Mouse (Mus musculus): ENCODE data around the gene Gm13272. TPM values are rescaled to one million over a fixed set of nuclear protein-coding genes. Genes with fewer than 3 reads are reported as not detected.

Gm13272 gene
- polyA plus RNA-seq, 1 experiment from 2014 or later = not detected

Other genes starting within 250 kb of the Gm13272 start
- gene Ifna15, start 221.6 kb upstream of the Gm13272 start, polyA plus RNA-seq (2014; fragmentation: Nextera tagmentation; extraction: Ambion mirVana) = not detected in 2 replicates
- gene Ifna14, start 208.1 kb upstream of the Gm13272 start, polyA plus RNA-seq (2014; fragmentation: Nextera tagmentation; extraction: Ambion mirVana) = not detected in 2 replicates
- gene Ifna9, start 187.5 kb upstream of the Gm13272 start, polyA plus RNA-seq (2014; fragmentation: Nextera tagmentation; extraction: Ambion mirVana) = not detected in 2 replicates
- not detected in 2 replicates for gene Ifna12, start 176.5 kb upstream of the Gm13272 start, polyA plus RNA-seq (2014; fragmentation: Nextera tagmentation; extraction: Ambion mirVana)
- gene C87499, start 145.4 kb upstream of the Gm13272 start, polyA plus RNA-seq (2014; fragmentation: Nextera tagmentation; extraction: Ambion mirVana) = not detected in 2 replicates
- not detected in 2 replicates for gene Ifna13, start 135.4 kb upstream of the Gm13272 start, polyA plus RNA-seq (2014; fragmentation: Nextera tagmentation; extraction: Ambion mirVana)
- gene Ifna16, start 102.9 kb upstream of the Gm13272 start, polyA plus RNA-seq (2014; fragmentation: Nextera tagmentation; extraction: Ambion mirVana) = not detected in 2 replicates
- not detected in 2 replicates for gene Ifna2, start 95.9 kb upstream of the Gm13272 start, polyA plus RNA-seq (2014; fragmentation: Nextera tagmentation; extraction: Ambion mirVana)
- not detected in 2 replicates for gene Ifnab, start 88.5 kb upstream of the Gm13272 start, polyA plus RNA-seq (2014; fragmentation: Nextera tagmentation; extraction: Ambion mirVana)
- gene Gm26566, start 58.0 kb upstream of the Gm13272 start, polyA plus RNA-seq (2014; fragmentation: Nextera tagmentation; extraction: Ambion mirVana) = 2.0 and 2.3 TPM in 2 replicates
- gene Klhl9, start 57.4 kb upstream of the Gm13272 start, polyA plus RNA-seq (2014; fragmentation: Nextera tagmentation; extraction: Ambion mirVana) = 145 and 154 TPM in 2 replicates
- gene Gm13271, start 25.0 kb upstream of the Gm13272 start, polyA plus RNA-seq (2014; fragmentation: Nextera tagmentation; extraction: Ambion mirVana) = not detected in 2 replicates
- not detected in 2 replicates for gene Gm13283, start 19.7 kb upstream of the Gm13272 start, polyA plus RNA-seq (2014; fragmentation: Nextera tagmentation; extraction: Ambion mirVana)
- not detected in 2 replicates for gene Gm13290, start 6.0 kb upstream of the Gm13272 start, polyA plus RNA-seq (2014; fragmentation: Nextera tagmentation; extraction: Ambion mirVana)
- gene Gm13289, start 2.9 kb upstream of the Gm13272 start, polyA plus RNA-seq (2014; fragmentation: Nextera tagmentation; extraction: Ambion mirVana) = not detected in 2 replicates
- not detected in 2 replicates for gene Ifnz, start 2.3 kb downstream of the Gm13272 start, polyA plus RNA-seq (2014; fragmentation: Nextera tagmentation; extraction: Ambion mirVana)
- gene Gm13276, start 5.9 kb downstream of the Gm13272 start, polyA plus RNA-seq (2014; fragmentation: Nextera tagmentation; extraction: Ambion mirVana) = not detected in 2 replicates
- gene Gm13277, start 8.8 kb downstream of the Gm13272 start, polyA plus RNA-seq (2014; fragmentation: Nextera tagmentation; extraction: Ambion mirVana) = not detected in 2 replicates
- gene Gm13278, start 11.7 kb downstream of the Gm13272 start, polyA plus RNA-seq (2014; fragmentation: Nextera tagmentation; extraction: Ambion mirVana) = not detected in 2 replicates
- not detected in 2 replicates for gene Gm13275, start 14.6 kb downstream of the Gm13272 start, polyA plus RNA-seq (2014; fragmentation: Nextera tagmentation; extraction: Ambion mirVana)
- not detected in 2 replicates for gene Gm13279, start 17.5 kb downstream of the Gm13272 start, polyA plus RNA-seq (2014; fragmentation: Nextera tagmentation; extraction: Ambion mirVana)
- gene Gm13285, start 19.8 kb downstream of the Gm13272 start, polyA plus RNA-seq (2014; fragmentation: Nextera tagmentation; extraction: Ambion mirVana) = 0.13 and 0.17 TPM in 2 replicates
- gene Gm13287, start 23.4 kb downstream of the Gm13272 start, polyA plus RNA-seq (2014; fragmentation: Nextera tagmentation; extraction: Ambion mirVana) = not detected in 2 replicates
- not detected in 2 replicates for gene Gm13288, start 25.7 kb downstream of the Gm13272 start, polyA plus RNA-seq (2014; fragmentation: Nextera tagmentation; extraction: Ambion mirVana)
- not detected in 2 replicates for gene Ifna7, start 36.4 kb downstream of the Gm13272 start, polyA plus RNA-seq (2014; fragmentation: Nextera tagmentation; extraction: Ambion mirVana)
- not detected in 2 replicates for gene Ifna11, start 40.1 kb downstream of the Gm13272 start, polyA plus RNA-seq (2014; fragmentation: Nextera tagmentation; extraction: Ambion mirVana)
- gene Ifna6, start 47.6 kb downstream of the Gm13272 start, polyA plus RNA-seq (2014; fragmentation: Nextera tagmentation; extraction: Ambion mirVana) = not detected in 2 replicates
- gene Ifna5, start 55.7 kb downstream of the Gm13272 start, polyA plus RNA-seq (2014; fragmentation: Nextera tagmentation; extraction: Ambion mirVana) = not detected in 2 replicates
- not detected in 2 replicates for gene Ifna4, start 62.0 kb downstream of the Gm13272 start, polyA plus RNA-seq (2014; fragmentation: Nextera tagmentation; extraction: Ambion mirVana)
- not detected in 2 replicates for gene Ifna1, start 70.2 kb downstream of the Gm13272 start, polyA plus RNA-seq (2014; fragmentation: Nextera tagmentation; extraction: Ambion mirVana)
- not detected in 2 replicates for gene Ifne, start 100.4 kb downstream of the Gm13272 start, polyA plus RNA-seq (2014; fragmentation: Nextera tagmentation; extraction: Ambion mirVana)

Measured in forebrain, embryonic 14.5 days (tissue).